Mouse (Mus musculus) cerebellum, adult 18-20 months (tissue): ENCODE measurements around the gene Golt1b.
"Not testable (repeated sequence)": the region's sequence is repeated elsewhere in the genome, so short reads cannot be mapped to it uniquely, and the experiment has no call there.

Experiments used
- DNase-seq, 2 experiments: peaks; one replicate each; pipeline ENCODE4 v3.0.0; 2021

Golt1b gene

DNA sequence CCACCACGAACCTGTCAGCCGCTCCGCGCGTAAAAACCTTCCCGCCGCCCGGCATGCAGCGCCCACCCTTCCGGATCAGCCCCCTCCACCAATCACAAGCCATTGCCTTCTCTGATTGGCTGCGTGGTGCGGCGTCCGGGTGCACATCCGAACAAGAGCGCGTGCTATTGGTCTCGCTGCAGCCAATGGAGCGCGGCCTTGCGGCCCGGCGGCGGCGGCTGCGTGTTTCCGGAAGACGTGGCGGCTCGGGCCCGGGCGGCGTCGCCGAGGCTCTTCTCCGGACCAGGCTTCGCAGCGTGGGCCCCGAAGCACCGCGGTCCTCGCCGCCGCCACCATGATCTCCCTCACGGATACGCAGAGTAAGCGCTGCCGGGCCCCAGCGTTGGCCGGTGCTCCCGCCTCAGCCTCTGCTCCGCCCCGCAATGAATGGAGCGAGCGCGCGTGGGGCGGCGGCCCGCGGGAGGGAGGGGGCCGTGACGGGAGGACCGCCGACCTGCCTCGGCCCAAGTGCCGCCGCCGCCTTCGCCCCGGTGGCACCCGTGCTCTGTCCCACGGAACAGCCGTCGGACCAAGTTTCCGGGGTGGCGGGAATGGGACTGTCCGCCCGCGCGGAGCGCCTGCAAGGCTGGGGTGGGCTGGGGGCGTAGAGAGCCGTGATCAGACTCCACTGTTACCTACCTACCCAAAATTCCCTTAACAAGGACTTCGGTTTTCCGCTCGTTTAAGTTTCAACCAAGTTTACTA is at the start of gene Golt1b, which contains the start of gene Recql:
Gene Golt1b (plus strand): TSS at position 211 of the 744 bp plus-strand sequence.
Gene Recql (minus strand): TSS at position 77 of the 744 bp plus-strand sequence.
- DNase-seq, result peak; percentile 98

DNA sequence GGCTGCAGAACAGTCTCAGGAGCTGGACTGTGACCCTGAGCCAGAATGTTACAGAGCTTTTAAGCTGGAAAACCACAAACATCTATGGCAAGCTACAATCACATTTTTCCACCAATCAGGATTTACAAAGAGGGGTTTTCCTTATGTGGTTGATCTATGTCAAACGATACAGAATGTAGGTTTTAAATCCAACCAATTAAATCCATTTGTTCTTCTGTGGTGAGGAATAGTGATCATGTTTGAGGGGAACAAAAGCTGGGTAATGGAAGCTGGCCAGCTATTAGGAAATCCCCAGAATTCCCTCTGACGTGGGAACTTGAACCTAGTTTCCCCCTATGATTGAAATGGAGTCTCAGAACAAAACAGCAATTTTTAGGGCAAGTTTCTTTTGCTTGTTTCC is 48.1 kb upstream of the Golt1b start:
- no peak for DNase-seq

DNA sequence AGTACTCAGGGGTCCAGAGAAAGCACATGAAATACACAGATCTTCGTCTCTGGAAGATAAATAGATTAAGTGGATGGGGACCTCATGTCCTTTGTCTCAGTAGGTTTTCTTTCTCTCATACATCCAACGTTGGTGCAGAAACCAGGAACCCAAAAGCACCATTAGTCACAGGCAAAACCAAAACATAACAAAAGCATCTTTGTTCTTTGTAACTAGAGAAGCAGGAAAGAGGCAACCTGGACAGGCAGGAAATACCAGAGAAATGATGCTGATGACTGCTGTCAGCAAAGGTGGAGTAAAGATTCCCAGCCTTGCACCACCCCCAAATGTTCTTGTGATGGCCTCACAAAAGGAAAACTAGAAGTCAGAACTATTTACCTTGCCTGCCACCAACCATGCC is 47.4 kb upstream of the Golt1b start:
- DNase-seq, result no peak

DNA sequence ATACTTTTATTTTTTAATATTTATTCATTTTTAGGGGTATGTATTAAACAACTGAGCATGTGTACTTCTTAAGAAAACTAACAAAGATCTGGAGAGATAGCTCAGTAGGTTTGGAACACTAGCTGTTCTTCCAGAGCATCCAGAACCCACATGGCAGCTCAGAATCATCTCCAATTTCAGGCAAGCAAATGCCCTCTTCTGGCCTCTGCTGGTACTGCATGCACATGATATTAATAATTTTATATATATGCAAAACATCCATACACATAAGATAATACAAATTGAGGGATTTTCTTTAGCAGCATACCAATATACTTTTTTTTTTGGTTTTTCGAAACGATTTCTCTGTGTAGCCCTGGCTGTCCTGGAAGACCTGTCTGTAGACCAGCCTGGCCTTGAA is 43.5 kb upstream of the Golt1b start:
- peak; percentile 20 to 37 for DNase-seq

DNA sequence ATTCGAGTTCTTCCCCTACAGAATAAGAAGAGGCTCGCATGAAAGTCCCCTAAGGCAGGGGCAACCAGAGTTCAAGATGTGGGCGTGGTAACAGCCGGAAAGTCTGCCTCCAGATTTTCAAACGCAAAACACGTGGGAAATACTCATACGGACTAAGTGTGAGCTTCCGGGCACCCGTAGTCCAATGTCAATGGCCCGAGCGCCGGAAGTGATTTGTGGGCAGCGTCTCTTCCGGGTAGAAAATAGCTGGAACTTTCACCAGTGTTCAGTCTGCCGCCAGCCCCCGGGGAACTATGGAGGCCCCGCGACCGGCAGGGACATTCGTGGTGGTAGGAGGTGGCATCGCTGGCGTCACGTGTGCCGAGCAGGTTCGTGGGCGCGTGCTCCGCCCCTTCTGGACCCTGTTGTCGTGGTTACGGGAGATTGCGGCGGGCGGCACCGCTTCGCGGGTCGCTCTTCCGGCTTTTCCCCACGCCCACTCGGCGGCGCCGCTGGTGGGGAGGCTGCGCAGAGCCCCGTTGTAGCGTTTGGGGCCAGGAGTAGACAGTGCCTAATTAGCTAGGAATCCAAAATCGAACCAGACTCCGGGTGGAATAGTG is 41.5 kb upstream of the Golt1b start, which contains the start of gene Pyroxd1:
Gene Pyroxd1 (plus strand): TSS at position 215 of the 599 bp plus-strand sequence.
- peak; percentile 78 to 86 for DNase-seq

DNA sequence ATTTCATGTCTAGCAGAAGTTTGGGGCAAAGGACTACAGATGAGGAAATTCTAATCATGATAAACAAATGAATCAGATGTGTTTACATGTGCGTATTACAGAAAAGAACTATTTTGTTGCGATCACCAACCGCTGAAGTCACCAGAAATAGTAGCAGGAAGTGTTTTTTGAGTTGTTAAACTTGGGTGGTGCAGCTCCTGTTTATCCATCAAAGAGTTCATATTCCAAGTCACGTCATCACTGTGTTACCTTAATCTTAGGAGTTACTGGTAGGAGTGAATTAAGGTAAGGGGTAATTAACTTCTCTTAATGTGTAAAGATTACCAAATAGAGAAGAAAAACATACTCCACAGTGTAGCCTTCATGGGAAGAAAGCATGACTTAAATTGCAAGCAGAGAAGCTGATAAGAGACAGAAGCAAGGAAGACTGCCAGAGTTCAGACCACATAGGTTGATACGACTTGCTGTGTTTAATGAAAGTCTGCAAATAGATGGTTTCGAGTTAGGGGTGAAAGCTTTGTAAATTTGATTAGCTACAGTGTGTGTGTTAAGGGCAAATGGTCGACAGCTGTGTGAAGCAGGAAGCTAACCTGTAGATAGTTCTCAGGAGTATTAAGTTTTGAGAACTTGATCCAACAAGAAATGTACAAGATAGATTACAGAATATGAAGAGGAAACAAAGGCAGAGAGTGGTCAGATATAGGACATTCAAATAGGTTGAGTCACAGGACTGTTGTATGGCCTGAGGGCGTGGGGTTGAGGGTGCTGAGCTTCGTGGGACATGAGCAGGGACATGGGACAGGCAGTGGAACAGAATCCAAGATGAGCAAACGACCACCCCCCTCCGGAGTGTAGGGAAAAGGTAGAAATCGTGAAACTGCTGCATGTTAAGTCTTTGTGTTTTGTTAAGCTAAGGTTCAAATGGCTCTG is 40.6 kb upstream of the Golt1b start:
- no peak for DNase-seq

DNA sequence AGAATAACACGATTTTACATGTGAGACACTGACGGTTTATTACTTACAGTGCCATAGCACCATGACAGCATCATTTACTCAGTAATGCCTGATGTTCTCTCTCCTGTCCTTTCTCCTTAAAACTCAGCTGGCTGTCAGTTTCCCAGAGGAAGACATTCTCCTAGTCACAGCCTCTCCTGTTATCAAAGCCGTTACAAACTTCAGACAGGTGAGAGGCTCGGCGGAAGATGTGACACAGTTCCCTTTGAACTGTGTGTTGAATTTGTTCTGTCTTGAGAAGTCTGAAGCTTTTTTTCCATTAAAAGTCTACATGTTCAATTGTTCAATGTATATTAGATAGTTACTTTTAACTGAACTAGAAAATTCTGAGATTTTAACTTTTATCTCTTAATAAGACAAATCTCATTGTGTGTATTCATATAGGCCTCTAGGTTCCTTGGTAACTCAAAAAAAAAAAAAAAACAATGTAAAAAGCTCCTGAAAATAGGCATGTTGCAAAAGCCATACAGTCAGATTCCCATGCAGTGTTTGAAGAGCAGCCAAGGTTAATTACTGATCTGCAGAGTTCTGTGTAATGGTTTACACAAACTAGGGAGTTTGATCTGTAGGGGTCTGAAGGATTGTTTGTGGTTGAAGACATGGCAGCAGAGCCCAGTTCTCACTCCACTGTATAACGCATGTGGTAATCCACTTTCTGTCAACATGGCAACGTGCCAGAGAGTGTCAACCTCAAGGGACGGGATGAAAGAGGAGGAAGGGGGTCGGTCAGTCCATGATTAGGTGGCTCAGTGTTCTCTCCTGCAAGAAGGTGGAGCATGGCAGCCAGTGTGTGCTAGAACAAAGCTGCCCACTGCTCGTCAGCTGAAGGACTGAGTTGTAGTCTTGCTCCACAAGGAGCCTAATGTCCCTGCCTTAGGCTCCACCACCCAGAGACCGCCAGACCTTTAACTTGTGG is 39.3 kb upstream of the Golt1b start:
- no peak for DNase-seq

DNA sequence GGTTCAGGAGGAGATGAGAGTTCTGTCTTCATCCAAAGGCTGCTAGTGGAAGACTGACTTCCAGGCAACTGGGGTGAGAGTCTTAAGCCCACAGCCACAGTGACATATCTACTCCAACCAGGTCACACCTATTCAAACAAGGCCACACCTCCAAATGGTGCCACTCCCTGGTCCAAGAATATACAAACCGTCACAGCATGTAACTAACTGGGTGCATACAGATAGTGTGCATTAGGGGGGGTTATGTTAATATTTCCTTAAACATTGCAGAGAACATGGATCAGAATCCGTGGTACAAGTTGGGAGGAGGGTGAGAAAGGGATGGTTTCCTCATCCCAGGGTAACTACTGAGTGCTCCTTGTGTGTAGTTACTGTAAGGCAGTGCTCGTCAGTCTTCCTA is 34.9 kb upstream of the Golt1b start:
- DNase-seq, result not testable (repeated sequence)

DNA sequence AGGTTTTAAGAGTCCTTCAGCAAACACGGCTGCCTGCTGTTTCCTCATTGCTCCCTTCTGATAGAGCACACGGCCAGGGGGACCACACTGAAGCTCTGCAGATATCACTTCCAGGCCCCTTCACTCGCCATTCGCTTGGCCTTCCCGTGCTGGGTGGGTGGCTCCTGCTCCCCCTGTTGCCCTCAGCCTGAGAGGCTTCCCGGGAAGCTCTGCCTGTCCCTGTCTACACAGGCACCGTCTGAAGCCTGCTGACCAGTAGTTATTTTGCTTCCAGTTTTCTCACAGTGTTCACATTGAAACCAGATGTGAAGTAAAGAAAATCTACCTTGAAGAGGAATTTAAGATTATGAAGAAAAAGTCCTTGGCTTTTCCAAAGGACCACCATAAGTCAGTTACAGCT is 29.9 kb upstream of the Golt1b start:
- DNase-seq, result no peak

DNA sequence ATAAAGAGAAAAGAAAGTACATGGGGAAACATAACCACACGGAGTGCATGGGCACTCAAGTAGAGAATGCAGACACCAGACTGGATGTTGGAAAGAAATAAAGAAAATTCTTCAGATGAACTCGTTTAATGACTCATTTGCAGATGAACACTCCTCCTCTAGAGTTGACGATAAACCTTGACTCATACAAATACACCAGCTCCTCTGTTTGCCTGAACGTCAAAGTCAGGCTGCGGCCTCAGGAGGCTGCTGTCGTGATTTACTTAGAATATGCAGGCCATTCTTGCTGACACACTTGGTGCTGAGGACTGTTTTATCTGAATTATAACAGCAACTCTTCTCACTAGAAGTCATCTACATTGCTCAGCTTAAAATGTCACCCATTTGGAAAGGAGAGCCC is 25.0 kb upstream of the Golt1b start:
- no peak for DNase-seq

DNA sequence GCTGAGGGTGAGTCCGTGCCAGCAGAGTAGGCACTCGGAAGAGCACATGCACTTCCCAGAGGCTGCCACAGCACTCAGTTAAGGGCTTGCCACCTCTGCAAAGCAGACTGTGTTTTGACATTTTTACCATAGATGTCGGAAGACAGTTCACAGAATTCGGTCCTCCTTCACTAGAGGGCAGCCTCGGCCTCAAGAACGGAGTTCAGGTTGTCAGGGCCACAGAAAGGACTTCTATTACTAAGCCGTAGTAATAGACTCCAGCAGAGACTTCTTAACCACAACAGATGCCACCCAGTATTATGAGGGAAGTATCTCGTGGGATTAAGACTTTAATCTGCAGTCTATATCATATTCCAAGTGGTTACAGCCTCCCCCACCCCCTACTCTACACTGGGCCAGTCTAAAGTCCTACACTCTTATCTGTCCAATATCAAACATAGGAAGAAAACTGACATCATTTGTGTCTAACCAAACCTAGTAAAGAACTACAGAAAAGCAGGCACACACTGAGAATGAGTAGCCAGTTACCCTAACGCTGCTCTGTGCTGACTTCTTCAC is 23.9 kb upstream of the Golt1b start:
- no peak for DNase-seq

DNA sequence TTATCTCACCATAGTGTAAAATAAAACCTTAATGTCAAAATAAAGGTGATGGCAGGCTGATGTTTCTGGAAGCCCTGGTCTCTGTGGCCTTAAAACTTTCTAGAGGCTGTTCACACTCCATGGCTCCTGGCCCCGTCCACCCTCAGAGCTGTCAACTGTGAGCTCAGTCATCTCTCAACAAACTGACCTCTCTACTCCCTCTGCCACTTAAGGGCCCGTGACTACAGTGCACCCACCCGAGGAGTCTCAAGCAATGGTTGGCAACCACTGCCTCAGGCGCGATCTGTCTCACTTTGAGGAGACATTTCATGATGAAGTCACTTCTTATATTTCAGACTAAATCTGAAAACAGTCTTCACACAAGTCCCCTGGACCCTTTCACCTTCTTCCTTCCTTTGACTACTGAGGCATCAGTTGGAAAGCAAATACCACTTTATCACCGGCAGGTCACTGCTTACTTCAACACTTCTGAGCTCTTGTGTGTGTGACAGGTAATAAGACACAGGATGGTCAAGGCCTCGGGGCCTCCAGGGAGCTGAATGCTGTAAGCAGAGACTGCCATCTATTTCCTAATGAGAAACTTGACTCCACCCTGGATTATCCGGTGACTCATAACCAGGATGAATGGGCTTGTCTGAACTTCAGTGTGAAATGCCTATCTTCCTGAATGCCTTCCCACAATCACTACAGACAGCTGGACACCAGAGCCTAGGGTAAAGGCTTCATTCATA is 21.1 kb upstream of the Golt1b start:
- DNase-seq, result no peak

DNA sequence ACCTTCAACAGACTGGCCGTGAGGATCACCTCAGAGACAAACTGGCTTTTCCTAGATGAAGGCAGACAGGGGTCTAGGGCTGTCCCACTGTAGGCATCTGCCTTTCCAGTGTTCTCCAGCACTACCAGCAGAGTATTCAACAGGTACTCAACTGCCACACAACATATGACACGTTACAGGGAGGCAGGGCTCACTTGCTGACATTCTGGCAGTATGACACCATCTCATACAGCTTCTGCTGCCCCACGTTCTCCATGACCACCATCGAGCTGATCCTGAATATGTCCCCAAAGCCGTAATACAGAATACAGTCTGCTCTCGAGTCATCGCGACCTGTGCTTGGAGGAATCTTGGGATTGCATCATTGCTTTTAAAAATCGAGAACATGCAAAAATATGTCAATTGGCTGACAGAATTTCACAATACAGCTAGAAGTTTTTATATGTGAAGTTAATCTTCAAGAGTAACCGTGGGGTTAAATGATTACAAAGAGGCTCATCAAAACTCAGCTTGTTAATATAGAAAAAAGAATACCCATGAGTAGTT is 20.5 kb upstream of the Golt1b start:
- no peak for DNase-seq

DNA sequence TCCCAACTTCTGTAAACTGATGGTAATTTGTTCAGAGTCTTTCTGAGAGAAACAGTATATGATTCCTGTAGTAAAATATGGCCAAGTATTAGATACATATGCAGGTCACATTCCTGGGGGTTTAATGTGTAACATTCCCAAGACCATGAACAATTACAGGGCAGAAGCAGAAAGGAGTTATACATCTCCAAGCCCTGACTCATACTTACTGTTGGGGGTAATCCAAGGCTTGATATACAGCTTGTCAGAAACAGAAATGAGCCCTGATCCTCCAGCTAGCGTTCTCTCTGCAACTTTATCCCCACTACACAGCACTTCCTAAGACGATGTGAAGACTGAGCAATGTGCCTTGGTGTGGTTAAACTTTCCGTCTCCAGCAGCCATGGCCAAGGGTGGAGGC is 19.5 kb upstream of the Golt1b start:
- DNase-seq, result no peak

DNA sequence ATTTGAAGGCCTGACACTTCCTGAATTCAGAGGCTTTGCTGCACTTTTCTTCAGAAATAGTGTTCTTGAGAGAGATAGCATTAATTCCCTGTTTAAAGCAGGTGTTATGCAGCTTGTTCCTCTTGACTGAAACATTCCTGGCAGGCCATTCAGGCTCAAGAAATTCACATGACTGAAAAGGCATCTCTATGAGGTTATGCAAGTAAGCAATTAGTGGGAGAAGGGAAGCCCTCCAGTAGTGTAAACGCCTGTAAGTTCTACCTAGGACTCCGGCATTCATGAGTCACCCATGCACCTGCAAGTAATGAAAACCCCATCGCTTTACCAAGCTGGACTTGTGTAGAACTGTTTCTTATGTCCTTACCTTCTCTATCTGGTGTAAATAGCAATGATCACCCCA is 17.5 kb upstream of the Golt1b start:
- DNase-seq, result no peak

DNA sequence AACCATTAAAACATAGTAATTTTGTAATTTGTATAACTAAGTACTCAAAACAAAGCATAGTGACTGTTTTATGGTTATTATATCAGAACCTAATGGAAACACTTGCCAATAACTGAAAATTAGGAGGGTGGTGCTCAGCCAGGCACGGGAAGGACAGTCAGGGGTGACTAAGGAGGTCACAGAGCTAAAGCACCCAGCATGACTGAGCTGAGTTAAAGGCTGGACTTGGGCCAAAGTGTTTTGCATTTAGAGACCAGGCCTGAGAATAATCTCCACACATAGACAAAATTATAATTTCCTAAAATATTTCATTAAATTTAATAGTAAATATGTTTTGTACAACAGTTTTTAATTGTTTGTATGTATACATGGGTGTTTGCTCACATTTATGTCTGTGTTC is 9.9 kb upstream of the Golt1b start:
- DNase-seq, result no peak

DNA sequence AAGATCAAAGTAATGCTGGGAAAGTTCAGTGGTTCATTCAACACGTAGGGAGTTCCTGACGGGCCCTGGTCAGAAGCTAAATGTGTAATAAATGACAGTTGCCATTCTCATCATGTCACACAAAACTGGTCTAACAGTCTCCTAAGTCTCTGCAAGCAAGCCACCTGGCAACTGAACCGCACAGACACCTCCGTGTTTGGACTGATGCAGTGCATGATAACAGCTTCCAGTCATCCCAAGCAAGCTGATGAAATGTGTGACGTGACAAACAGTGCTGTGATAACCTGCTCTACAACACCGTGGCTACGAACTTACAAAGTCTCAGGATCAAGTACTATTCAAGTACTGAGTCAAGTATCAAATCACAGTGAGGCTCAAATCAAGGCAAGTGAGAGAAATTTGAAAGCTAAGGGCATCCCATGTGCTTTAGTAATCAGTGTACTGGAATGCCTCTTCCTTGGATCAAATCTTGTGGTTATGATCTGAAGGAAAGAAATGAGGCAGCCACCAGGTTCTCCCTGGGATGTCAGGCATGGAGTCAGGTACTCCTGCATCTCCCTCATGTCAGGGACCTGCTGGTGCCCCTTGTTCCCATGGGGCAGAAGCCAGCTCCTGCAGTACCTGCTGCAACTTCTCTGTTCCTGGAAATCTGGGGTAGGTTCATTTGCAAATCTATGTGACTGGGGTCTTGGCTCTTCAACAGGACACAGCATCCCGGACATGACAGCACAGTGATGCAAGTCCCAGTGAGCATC is 8.3 kb upstream of the Golt1b start:
- no peak for DNase-seq

DNA sequence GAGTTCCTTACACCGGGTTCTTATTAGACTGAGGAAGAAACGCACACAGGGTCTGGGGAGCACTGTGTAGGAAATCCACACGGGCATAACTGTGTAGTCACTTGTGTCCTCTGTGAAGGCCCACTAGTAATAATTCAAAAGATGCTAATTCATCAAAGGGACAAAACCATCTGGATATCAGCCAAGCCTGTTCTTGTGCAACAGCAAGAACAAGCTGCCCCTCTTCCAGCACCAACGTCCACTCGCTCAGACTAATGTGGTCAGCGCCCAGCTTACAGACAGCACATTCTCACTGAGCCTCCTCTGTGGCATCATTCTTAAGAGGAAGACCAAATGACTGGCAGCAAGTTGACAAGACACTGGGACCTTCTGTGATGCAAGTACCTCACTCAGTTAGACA is 7.1 kb upstream of the Golt1b start:
- DNase-seq, result no peak

DNA sequence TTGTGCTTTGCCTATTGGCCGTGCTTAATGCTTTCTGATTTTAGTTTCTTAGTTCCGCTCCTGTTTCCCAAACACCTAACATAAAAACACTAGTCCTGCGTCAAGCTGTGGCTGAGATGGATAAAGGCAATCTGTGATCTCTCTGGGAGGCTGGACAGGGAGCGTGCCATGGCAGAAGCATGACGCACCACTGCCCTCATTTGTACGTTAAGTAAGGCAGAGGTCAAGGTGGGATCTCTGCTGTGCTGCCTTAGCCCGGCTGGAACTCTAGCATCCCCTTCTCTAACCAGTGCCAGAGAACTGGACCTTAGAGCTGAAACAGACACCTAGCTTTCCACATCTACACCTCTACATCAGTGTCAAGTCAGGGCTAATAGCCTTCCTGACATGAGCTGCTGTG is 5.4 kb upstream of the Golt1b start:
- no peak for DNase-seq

DNA sequence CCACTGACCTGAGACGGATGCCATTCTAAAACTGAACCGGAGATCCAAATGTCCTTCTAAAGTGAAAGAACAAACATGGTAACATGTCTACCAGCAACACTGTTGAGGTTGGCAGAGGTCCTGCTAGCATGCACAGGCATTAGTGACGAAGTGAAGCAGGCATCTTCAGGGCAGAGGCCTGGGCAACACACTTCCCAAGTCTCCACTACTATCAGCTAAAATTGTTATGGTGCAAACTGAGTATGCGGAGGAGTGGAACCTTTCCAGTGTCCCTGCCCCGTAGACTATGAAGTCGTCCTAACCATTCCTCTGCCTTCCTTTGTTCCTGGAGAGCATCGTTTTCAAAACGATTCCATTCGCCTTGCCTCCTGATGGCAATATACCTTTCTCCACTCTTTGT is 2.5 kb upstream of the Golt1b start:
- no peak for DNase-seq
